Mouse (Mus musculus) heart, embryonic 12.5 days (tissue): ENCODE measurements at regions not wholly inside any gene's neighbourhood (a gene's known extent, or its start where the extent isn't known, plus 50 kb on each side); places are given as distances from the start of the nearest gene placed in this dataset.
A peak's percentile ranks its signal among the peaks of the same experiment; 100 is the strongest.

Experiments
- ATAC-seq: fragments of 200-750 bp; cut with Nextera tagmentation; 2 replicates; pipeline ENCODE4 v1.8.0; 2017; ENCODE audit warnings: moderate TSS enrichment, moderate library complexity; ENCODE audit not compliant: insufficient number of reproducible peaks, low FRiP score
- H3K27ac ChIP-seq: fragments of 300-500 bp; sonication (generic); 2 replicates; pipeline ENCODE4 v1.5.1; 2016; ENCODE audit warnings: mild to moderate bottlenecking, moderate library complexity; ENCODE audit not compliant: poor library complexity, severe bottlenecking
- H3K27me3 ChIP-seq: fragments of 300-500 bp; sonication (generic); replicated peaks from 2 replicates; pipeline ENCODE4 v1.6.1; 2016; ENCODE audit warnings: mild to moderate bottlenecking, moderate library complexity
- H3K36me3 ChIP-seq: fragments of 300-500 bp; sonication (generic); 2 replicates; pipeline ENCODE4 v1.6.1; 2016; ENCODE audit warnings: mild to moderate bottlenecking, moderate library complexity
- H3K4me1 ChIP-seq: fragments of 300-500 bp; sonication (generic); replicated peaks from 2 replicates; pipeline ENCODE4 v1.6.1; 2016; ENCODE audit warnings: mild to moderate bottlenecking
- H3K4me2 ChIP-seq: fragments of 300-500 bp; sonication (generic); 2 replicates; pipeline ENCODE4 v1.6.1; 2016; ENCODE audit warnings: mild to moderate bottlenecking, moderate library complexity
- H3K4me3 ChIP-seq: fragments of 300-500 bp; sonication (generic); 2 replicates; pipeline ENCODE4 v1.5.1; 2016; ENCODE audit warnings: mild to moderate bottlenecking
- H3K9ac ChIP-seq: fragments of 300-500 bp; sonication (generic); 2 replicates; pipeline ENCODE4 v1.6.1; 2016; ENCODE audit warnings: mild to moderate bottlenecking, moderate library complexity
- H3K9me3 ChIP-seq: fragments of 300-500 bp; sonication (generic); replicated peaks from 2 replicates; pipeline ENCODE4 v1.6.1; 2016; ENCODE audit warnings: mild to moderate bottlenecking, moderate library complexity
- WGBS: fragments of 180-500 bp; shearing (Covaris S2); methylation state at CpG from one replicate; pipeline ENCODE4 v1.1.7; 2016; 5-methylcytosine and 5-hydroxymethylcytosine counted together

GRCm38 (mm10) chr9:101413071-101413633 lies 161.6 kb upstream of the Ppp2r3a start:
- Histone ChIP-seq H3K9me3 (no peaks in the 10 kb centered on the region), H3K9ac (no peak overlapping the region), H3K4me3 (no peak overlapping the region), H3K27me3 (no peaks in the 10 kb centered on the region), H3K4me1 (no peaks in the 10 kb centered on the region), H3K27ac (no peak overlapping the region), H3K4me2 (no peak overlapping the region), H3K36me3 (no peaks in the 10 kb centered on the region)
- no peak for ATAC-seq
- WGBS, result 86% methylated on average over 3 of the region's 3 CpGs

GRCm38 (mm10) chr9:101411951-101412350 lies 160.4 kb upstream of the Ppp2r3a start:
- Histone ChIP-seq H3K4me3 (no peak overlapping the region), H3K4me1 (no peaks in the 10 kb centered on the region), H3K9ac (no peak overlapping the region), H3K27me3 (no peaks in the 10 kb centered on the region), H3K9me3 (no peaks in the 10 kb centered on the region), H3K27ac (no peak overlapping the region), H3K36me3 (no peaks in the 10 kb centered on the region), H3K4me2 (no peak overlapping the region)
- 74% methylated on average over 3 of the region's 3 CpGs for WGBS
- ATAC-seq, result no peak

DNA sequence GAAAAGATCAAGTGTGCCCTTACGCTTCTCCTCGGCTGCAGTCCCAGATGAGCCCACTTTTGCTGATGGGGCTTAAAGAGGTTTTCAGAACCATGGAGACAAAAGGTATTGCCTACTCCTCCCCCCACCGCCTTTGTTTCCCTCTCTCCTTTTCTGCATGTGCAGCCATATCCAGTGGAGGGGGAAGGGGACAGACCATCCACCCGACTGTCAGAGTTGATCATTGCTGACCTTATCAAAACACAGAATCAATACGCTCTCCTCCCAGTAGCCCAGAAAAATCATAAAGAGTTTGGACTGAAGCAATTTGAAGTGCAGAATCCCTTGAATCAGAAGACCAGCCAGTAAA lies 159.9 kb upstream of the Ppp2r3a start:
- WGBS, result 77% methylated on average over 5 of the region's 5 CpGs
- no peaks in the 10 kb centered on the region for H3K9me3 ChIP-seq
- no peak for ATAC-seq

GRCm38 (mm10) chr9:101410783-101411531 lies 159.4 kb upstream of the Ppp2r3a start:
- Histone ChIP-seq H3K4me1 (no peaks in the 10 kb centered on the region), H3K9me3 (no peaks in the 10 kb centered on the region), H3K36me3 (no peaks in the 10 kb centered on the region), H3K4me2 (no peak overlapping the region), H3K27ac (no peak overlapping the region), H3K9ac (no peak overlapping the region), H3K4me3 (no peak overlapping the region), H3K27me3 (no peaks in the 10 kb centered on the region)
- 66% methylated on average over 21 of the region's 21 CpGs for WGBS
- no peak for ATAC-seq

More for the DNA sequence above, 159.9 kb upstream of the Ppp2r3a start:
- no peaks in the 10 kb centered on the region for H3K4me1 ChIP-seq
- no peaks in the 10 kb centered on the region for H3K36me3 ChIP-seq
- H3K4me2 ChIP-seq, result no peak overlapping the region
- no peak overlapping the region for H3K4me3 ChIP-seq
- no peak overlapping the region for H3K27ac ChIP-seq
- H3K27me3 ChIP-seq, result no peaks in the 10 kb centered on the region
- H3K9ac ChIP-seq, result no peak overlapping the region

DNA sequence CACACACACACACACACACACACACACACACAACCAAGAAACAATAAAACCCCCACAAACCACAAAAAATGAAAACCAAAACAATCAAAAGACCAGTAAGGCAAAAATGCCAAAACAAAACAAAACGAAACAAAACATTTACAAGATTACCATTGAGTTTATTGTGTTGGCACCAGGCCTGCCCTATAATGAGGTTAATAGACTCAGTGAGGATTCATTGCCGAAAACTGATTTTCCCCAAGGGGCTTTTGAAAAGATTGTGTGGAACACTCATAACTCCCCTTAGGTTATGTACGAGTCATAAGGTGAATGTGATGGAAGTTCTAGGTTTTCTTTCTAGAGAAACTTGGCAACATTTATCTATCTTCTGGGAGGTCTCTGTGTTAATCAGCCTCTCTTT lies 158.8 kb upstream of the Ppp2r3a start:
- H3K4me1 ChIP-seq, result no peaks in the 10 kb centered on the region
- H3K9me3 ChIP-seq, result no peaks in the 10 kb centered on the region
- no peak overlapping the region for H3K4me3 ChIP-seq
- H3K9ac ChIP-seq, result no peak overlapping the region
- 86% methylated on average over 3 of the region's 3 CpGs for WGBS
- no peak overlapping the region for H3K27ac ChIP-seq
- H3K27me3 ChIP-seq, result no peaks in the 10 kb centered on the region
- no peaks in the 10 kb centered on the region for H3K36me3 ChIP-seq
- ATAC-seq, result no peak
- H3K4me2 ChIP-seq, result no peak overlapping the region

GRCm38 (mm10) chr9:101408116-101408515 lies 156.5 kb upstream of the Ppp2r3a start:
- ATAC-seq, result no peak
- no peaks in the 10 kb centered on the region for H3K27me3 ChIP-seq
- H3K4me3 ChIP-seq, result no peak overlapping the region

DNA sequence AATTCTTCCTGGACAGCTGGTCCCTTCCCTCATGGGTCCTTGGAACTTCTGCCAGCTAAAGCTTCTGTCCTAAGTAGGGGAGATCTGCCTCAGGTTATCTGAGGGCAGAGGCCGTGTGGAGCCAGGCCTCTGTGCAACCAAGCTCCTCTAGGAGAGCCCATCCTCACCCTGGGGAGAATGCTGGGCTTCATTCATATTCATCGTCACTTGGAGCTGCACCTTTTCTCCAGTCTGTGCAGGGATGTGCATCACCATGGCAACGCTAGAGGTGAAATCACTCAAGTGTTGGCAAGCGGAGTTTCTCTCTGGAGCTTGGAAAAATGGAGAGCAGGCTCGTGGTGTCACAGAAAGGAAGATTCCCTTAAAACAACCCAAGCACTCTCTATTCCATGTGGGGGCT lies 155.5 kb upstream of the Ppp2r3a start:
- no peak overlapping the region for H3K9ac ChIP-seq
- H3K27me3 ChIP-seq, result 0 out of 2 replicates have a peak, but pooled peaks cover 4% of the 10 kb centered on the region
- 73% methylated on average over 5 of the region's 5 CpGs for WGBS
- H3K36me3 ChIP-seq, result no peaks in the 10 kb centered on the region
- no peak for ATAC-seq
- peaks cover 12% of the 10 kb centered on the region; the same call in 1 of the 2 replicates for H3K4me1 ChIP-seq
- H3K9me3 ChIP-seq, result no peaks in the 10 kb centered on the region
- no peak overlapping the region for H3K4me3 ChIP-seq
- no peak overlapping the region for H3K4me2 ChIP-seq
- no peak overlapping the region for H3K27ac ChIP-seq

More at GRCm38 (mm10) chr9:101408116-101408515, 156.5 kb upstream of the Ppp2r3a start:
- Histone ChIP-seq H3K9me3 (no peaks in the 10 kb centered on the region), H3K4me2 (no peak overlapping the region), H3K36me3 (no peaks in the 10 kb centered on the region), H3K27ac (no peak overlapping the region), H3K9ac (no peak overlapping the region), H3K4me1 (peaks cover 12% of the 10 kb centered on the region; the same call in 1 of the 2 replicates)
- 77% methylated on average over 1 of the region's 1 CpGs for WGBS

DNA sequence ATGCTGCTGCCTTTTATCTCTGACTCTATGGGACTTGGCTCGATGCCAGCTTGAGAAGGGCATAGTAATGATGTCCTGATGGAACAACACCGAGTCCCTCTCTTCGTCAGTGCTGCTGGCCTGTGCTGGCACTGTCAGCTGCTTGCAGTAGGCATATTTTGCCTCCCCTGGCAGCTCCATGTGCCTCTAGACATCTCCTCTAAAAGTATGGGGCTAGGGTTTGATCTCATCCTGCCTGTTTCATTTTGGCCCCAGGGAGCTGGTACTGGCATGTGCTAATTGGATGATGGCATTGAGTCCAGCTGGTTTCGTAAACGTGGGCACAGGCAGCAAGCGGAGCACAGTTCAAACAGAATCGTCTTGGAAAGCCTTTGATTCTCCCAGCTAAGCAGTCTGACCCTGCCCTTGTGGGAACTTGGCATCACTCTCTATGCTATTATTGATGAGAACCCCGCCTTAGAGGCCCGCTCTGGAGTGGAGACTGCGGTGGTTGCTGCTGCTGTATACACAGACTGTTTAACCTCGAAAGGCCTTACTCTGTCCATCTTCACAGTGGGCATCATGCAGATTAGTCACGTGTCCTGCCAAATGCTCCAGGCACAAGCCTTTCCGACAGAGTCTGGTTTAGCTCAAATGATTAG lies 153.0 kb upstream of the Ppp2r3a start:
- H3K27ac ChIP-seq, result no peak overlapping the region
- no peak overlapping the region for H3K4me3 ChIP-seq
- H3K27me3 ChIP-seq, result 0 out of 2 replicates have a peak, but pooled peaks cover 4% of the 10 kb centered on the region
- H3K9ac ChIP-seq, result no peak overlapping the region
- H3K9me3 ChIP-seq, result no peaks in the 10 kb centered on the region
- no peak overlapping the region for H3K4me2 ChIP-seq
- WGBS, result 47% methylated on average over 13 of the region's 13 CpGs
- no peaks in the 10 kb centered on the region for H3K36me3 ChIP-seq
- H3K4me1 ChIP-seq, result peaks cover 22% of the 10 kb centered on the region; the same call in 1 of the 2 replicates
- 0 out of 2 replicates have a peak, but pooled peaks have one; percentile 42 for ATAC-seq

- Histone ChIP-seq H3K9me3 (no peaks in the 10 kb centered on the region), H3K27ac (no peak overlapping the region), H3K9ac (no peak overlapping the region), H3K27me3 (0 out of 2 replicates have a peak, but pooled peaks cover 4% of the 10 kb centered on the region), H3K4me2 (no peak overlapping the region), H3K36me3 (no peaks in the 10 kb centered on the region), H3K4me3 (no peak overlapping the region), H3K4me1 (peaks cover 24% of the 10 kb centered on the region; the same call in 1 of the 2 replicates)
- no peak for ATAC-seq
- WGBS, result 58% methylated on average over 3 of the region's 3 CpGs
Observed at GRCm38 (mm10) chr9:101404034-101404433, 152.4 kb upstream of the Ppp2r3a start.

DNA sequence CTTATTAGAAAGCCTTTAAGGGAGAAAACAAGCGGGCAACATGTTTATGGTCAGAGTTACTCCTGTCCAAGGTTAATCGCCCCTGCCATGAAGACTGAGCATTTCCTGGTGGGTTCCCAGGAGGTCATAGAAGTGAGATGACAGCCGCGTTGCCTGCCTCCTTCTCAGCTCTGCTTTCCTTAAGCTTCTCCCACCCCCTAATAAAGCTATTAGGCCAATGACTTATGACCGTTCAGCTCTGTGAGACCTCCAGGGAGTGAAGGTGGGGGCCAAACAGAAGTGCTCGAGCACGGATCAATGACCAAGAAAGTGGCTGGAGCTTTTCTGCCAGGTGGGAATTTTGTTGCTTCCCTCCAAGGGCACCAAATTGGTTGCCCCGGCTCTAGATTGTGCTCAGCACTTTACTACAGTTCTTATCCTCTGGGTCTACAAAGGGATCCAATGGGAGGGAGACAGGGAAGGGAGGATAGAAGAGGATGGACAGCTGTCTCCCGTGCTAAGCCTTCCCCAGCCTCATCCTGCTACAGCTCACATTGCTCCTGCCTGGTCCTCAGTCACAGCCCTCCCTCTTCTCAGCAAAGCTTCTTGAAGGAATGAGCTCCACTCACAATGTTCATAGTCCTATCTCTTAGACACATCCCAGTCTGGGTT lies 151.1 kb upstream of the Ppp2r3a start:
- 79% methylated on average over 9 of the region's 9 CpGs for WGBS
- H3K4me1 ChIP-seq, result peaks cover 24% of the 10 kb centered on the region; the same call in 1 of the 2 replicates
- H3K4me2 ChIP-seq, result no peak overlapping the region
- 0 out of 2 replicates have a peak, but pooled peaks cover 4% of the 10 kb centered on the region for H3K27me3 ChIP-seq
- H3K27ac ChIP-seq, result no peak overlapping the region
- H3K36me3 ChIP-seq, result no peaks in the 10 kb centered on the region
- H3K9ac ChIP-seq, result no peak overlapping the region
- no peak for ATAC-seq
- H3K9me3 ChIP-seq, result no peaks in the 10 kb centered on the region
- H3K4me3 ChIP-seq, result no peak overlapping the region

- no peak overlapping the region for H3K4me2 ChIP-seq
- H3K4me3 ChIP-seq, result no peak overlapping the region
- WGBS, result 32% methylated on average over 9 of the region's 9 CpGs
- no peaks in the 10 kb centered on the region for H3K36me3 ChIP-seq
- peaks cover 24% of the 10 kb centered on the region; the same call in 1 of the 2 replicates for H3K4me1 ChIP-seq
- H3K27ac ChIP-seq, result no peak overlapping the region
- no peaks in the 10 kb centered on the region for H3K9me3 ChIP-seq
- ATAC-seq, result no peak
- 0 out of 2 replicates have a peak, but pooled peaks cover 4% of the 10 kb centered on the region for H3K27me3 ChIP-seq
- H3K9ac ChIP-seq, result no peak overlapping the region
Observed at GRCm38 (mm10) chr9:101401416-101401815, 149.8 kb upstream of the Ppp2r3a start.
